Mouse (Mus musculus) gastrocnemius, postnatal 14 days (tissue): ENCODE measurements around the gene Mmp15. TPM values are rescaled to one million over a fixed set of nuclear protein-coding genes. Genes with fewer than 3 reads are reported as not detected.

ENCODE experiments used
- DNase-seq: peaks from one replicate; pipeline ENCODE4 v3.0.0; 2021; ENCODE audit warnings: mixed read lengths
- intact Hi-C: fragments of 180-260 bp; cut with DNase I; formaldehyde crosslinking; loops from one replicate; pipeline ENCODE4 v1.15.1; 2025; ENCODE audit warnings: low total_unique reads
- total RNA-seq, 2 experiments: library from RNA; stranded (reverse); gene quantifications; 2 replicates each; pipeline ENCODE4 v1.2.3; 2021

Mmp15 gene
- total RNA-seq, 2 experiments from 2014 or later = 21.3 to 35.9 TPM

DNA sequence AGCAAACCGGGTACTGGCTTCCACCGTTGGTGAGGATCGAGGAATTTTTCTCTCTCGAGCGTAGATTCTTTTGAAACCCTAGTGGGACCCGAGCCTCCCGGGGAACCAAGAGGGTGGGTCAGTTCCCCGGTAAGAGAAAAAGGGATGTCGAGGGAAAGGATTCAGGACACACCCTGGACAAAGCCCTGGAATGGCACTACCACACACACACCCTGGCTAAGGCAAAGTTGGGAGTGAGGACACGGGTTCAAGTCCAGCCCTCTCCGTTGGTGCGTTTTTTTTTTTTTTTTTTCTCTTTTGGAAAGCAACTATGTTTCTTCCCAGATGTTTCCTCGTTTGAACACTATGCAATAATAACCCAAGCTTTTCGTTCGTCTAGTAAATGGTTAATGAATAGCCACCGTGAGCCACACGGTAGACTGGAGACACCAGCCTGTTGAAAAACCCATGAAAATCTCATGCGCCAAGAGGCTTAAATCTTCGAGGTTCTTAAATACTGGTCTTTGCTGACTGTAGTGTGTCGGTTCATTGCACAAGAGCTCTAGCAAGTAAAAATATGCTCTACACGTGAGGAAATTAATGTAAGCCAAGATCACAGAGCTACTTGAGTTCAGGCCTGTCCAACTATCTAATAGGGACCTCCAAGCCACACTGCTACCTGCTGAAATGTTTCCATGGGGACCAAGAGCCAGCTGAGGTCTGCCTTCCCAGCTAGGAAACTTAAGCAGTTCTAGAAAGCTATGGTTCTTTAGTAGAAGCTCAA, 19.4 kb upstream of the Mmp15 start:
- intact Hi-C loops = no loop called here

DNA sequence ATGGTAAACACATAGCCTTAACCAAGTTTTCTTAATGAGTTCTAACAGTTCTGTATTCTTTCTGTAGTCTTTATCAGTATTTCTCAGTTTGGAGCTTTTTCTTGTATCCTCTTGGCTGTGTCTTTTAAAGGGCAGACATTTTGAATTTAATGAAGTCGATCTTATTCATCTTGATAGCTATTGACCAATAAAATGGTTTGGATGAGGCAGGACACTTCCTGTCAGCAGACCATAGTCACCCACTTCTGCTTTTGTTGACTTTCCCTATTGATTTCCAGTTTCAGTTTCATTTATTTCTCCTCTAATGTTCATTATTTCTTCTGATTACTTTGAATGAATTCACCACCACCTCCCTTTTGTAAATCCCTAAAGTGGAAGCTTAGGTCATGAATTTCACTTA, 16.4 kb upstream of the Mmp15 start:
- DNase-seq = no peak
- intact Hi-C loops = no loop called here

More for the DNA sequence above, 19.4 kb upstream of the Mmp15 start:
- DNase-seq = no peak

- intact Hi-C loops = no loop called here
- no peak for DNase-seq
Observed at GRCm38 (mm10) chr8:95336363-95336762, 15.7 kb upstream of the Mmp15 start.

DNA sequence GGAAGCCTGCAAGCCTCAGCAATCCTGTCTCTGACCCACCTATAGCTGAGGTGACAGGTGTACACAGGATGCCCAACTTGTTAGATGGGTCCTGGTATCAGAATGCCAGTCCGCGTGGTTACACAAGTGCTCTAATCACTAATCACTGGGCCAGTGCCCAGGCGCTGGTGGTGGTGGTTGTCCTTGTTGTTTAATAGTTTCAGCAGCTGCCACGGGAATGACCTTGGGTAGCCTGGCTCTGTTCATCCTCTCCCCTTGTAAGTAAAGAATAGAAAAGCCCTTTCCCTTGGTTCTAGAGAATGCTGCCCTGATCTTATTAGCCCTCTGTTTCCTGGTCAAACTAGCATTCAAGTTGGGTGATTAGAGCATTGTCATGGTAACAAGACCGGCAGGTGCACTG, 10.3 kb upstream of the Mmp15 start:
- no peak for DNase-seq
- intact Hi-C loops = loop anchor here (10.0 kb wide), 1 partner anchor 353 kb away; no protein-coding TSS in a partner anchor

- no peak for DNase-seq
- intact Hi-C loops = loop anchor here (5.0 to 10.0 kb wide), 3 partner anchors 83 to 350 kb away; no protein-coding TSS in a partner anchor
Observed at GRCm38 (mm10) chr8:95344668-95345067, 7.4 kb upstream of the Mmp15 start.

DNA sequence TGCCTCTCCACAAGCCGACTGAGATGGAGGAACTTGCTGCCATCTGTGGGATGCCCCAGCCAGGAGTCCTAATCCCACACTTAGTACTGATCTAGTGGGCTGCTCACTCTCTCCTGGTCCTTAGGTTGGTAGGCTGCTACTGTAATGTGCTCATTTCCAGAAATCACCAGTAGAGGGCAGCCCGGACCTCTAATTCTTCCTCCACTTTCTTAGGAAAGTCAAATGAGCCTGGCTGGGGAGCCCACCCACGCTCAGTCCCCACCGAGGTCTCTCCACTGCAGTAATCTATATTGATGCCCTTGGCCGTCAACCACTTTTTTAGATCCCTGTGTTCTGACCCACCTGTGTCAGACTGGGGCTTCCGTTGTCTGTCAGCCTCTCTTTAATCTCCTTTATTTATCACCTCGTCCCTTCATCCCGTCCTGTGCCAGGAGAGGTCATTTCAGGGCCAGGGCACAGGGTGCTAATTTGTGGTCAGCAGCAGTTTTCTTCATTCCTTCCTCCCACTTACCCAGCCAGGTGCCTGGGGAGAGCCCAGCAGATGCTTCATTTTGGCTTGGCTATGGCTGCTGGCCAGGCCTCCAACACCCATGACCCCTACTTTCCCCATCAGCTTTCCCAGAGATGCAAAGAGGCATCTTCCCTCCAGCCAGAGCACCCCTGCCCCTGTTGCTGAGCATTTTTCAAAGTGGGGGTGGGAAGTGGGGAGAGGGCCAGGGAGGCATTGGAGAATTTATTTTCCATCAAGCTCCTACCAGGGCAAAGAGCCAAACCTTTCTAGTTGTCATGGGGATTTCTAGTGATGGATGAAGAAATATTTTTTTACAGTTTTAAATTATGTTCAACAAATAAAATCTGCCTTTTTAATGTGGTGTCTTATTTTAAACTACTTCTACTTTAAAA, 5.2 kb upstream of the Mmp15 start:
- peak; percentile 62 for DNase-seq
- intact Hi-C loops = loop anchor here (5.0 to 10.0 kb wide), 3 partner anchors 80 to 348 kb away; no protein-coding TSS in a partner anchor

DNA sequence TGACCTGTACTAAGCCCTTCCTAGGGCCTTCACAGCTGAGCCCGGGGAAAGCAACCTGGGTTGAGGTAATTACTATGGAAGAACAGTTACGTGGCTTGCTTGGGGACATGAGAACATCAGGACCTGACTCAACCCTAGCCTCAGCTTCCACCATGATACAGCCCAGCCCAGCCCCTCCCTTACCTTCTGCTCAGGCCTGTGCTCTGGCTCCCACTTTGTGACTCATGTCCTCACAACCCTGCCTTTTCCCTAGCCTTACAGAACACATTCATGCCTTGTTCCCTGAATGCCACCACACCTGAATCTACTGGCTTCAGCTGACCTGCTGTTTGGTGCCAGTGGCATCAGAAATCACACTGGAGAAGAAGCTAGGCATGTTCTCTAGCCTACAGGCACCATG, 3.7 kb upstream of the Mmp15 start:
- no peak for DNase-seq
- intact Hi-C loops = loop anchor here (5.0 to 10.0 kb wide), 3 partner anchors 79 to 346 kb away; no protein-coding TSS in a partner anchor

DNA sequence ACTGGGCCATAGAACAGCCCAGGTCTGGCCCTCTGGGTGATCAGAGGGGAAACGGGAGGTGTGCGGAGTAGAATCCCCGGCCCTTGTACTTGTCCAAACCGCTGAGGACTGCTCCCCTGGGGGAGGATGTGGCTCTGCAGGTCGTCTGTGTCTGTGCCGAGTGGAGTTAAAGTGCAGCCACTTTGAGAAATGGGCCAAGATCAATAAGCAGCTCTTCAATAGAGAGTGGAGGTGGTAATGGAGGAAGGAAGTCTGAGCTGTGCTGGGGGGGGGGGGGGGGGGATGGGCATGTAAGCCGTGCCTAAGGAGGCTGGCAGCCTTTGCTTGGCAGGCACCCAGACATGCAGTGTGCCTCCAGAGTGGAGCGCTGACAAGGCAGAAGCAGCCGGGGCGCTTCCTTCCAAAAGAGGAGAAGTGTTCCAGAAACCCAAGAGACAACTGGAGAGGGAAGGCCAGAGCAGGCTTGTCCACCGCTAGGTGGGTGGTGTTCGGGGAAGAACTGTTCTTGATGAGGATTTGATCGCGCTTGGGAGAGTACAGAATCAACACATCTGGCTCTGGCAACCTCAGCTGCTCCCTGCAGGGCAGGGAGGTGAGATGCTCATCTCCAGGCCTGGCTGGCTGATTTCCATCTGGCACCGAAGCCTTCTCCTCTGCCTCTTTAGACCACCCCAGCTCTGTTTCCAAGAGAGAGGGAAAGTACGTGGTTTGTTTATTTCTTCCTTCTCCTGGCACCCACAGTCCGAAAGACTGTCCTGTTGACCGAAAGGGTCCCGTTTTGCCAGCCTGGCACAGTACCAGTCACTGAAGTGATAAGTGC, 3.0 kb upstream of the Mmp15 start:
- DNase-seq = peak; percentile 75
- intact Hi-C loops = loop anchor here (5.0 to 10.0 kb wide), 3 partner anchors 78 to 346 kb away; no protein-coding TSS in a partner anchor

DNA sequence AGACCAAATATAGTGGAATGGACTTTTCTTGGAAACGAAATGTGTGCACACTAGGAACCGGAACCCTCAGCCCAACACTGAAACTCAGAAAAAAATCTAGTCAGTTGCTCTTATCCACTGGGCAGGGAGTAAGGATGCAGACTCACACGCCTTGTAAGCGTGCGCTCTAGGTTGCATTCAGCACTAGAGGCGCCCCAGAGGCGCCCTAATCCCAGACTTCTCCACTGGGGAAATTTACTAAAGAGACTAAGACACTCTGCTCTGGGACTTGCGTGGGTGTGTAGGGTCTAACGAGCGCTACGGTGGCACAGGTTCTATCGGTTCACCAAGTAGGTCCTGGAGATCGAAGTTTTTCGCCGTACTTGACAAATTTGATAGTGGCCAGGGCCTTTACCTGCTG, 607 bp upstream of the Mmp15 start:
- intact Hi-C loops = no loop called here
- no peak for DNase-seq

DNA sequence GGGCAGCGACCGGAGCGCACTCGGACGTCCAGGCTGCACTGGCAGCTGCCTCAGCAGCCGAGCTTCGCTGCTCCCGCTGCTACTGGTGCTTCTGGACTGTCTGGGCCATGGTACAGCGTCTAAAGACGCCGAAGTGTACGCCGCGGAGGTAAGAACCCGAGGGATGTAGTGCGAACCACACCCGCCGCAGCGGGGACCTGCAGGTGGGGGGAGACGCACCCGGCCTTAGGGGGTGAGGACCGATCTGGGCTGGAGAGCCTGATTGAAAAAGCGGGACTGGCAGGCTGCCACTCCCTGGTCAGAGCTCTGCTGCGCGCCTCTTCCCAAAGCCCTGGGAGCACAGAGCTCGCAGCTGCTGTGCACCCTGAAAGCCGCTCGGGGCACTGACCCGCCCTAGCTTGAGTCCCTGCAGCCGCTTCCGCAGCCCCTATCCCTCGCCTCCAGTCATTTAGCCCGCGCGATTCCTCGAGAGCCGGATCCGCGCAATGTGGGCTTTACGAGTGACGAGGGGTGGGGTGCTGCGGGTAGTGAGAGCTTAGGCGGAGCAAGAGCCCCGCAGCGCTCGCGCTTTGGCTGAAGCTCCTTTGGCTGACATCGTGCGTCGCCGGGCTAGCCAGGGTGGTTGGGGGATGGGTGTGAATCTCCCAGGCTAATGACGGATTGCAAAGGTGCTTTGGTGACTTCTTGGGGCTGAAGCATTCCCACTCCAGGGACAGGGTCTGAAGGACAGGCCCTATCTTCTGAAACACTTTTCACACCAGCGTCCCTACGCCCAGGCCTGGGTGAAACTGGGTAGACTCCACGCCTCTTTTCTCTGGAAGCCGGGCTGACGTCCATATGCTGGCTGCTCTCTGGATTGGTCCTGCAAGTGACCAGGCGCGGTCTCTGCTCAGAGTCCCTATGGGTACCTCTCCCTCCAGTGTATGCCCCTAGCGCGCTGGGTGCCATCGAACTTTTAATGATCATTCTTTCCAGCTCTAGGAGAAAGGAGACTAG, 1.1 kb downstream of the Mmp15 start:
- intact Hi-C loops = no loop called here
- DNase-seq = peak; percentile 63

GRCm38 (mm10) chr8:95354606-95355005, 2.5 kb downstream of the Mmp15 start:
- no peak for DNase-seq
- intact Hi-C loops = no loop called here

DNA sequence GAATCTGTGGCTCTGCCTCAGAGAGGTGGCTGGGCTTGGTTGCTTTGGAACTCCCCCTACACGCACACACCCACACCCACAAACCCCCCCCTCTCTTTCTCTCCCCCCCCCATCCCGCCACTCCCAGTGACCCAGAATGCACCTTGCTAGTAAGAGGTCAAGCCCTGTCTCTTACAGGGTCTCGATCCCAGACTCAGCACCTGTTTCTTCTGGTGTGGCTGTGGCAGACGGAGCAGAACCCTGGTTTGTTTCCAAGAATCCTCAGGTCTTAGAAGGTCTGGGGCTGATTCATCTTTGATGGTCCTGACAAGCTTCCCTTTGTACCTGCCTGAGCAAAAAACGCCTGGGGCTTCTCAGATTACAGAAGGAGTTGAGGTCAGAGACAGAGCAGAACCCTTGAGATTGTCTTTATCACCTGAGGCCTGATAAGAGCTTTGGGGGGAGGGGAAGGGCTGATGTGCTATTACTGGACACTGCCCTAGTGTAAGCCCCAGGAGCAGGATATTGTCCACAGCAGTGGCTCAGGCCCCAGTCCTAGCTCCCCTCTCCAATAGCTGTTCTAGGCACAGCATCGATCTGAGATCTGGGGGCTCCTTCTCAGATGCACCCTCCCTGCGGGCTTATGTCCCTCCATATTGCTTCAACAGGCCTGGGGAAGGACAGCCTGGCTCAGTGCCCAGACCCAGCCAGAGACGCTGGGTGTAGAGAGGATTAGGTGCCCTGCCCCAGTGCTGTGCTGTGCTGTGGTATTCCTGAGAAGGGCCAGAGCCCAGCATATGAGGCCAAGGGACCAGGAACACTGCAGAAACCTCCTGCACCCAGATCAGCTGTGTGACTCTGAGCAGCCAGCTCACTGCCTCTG, 6.7 kb downstream of the Mmp15 start:
- no peak for DNase-seq
- intact Hi-C loops = no loop called here

GRCm38 (mm10) chr8:95360181-95361015, 8.3 kb downstream of the Mmp15 start:
- intact Hi-C loops = no loop called here
- no peak for DNase-seq

- intact Hi-C loops = no loop called here
- no peak for DNase-seq
Observed at GRCm38 (mm10) chr8:95361016-95361341, 8.9 kb downstream of the Mmp15 start.

DNA sequence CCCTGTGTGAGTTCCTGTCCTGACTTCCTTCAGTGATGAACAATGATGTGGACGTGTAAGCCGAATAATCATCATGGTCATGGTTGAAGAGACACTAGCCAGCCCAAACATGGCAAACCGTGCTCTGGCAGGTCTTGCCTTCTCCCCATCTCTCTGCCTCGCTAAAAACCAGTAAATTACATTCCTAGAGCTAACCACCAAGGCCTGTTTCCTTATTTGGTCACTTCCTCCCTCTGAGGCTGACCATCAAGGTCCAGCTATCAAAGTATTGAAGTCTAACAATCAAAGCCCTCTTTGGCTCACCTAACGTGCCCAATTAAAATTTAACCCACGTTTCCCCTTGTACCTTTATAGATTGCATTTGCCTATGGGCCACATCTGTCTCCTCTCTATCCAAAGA, 10.2 kb downstream of the Mmp15 start:
- intact Hi-C loops = no loop called here
- DNase-seq = no peak

GRCm38 (mm10) chr8:95363849-95364248, 11.8 kb downstream of the Mmp15 start:
- DNase-seq = no peak
- intact Hi-C loops = no loop called here
